Mouse (Mus musculus): Measurements from ENCODE around the gene Fadd. TPM values are rescaled to one million over a fixed set of nuclear protein-coding genes. Genes with fewer than 3 reads are reported as not detected.

The Fadd gene
- total RNA-seq (2023), result 6.0 TPM

GRCm38 (mm10) chr7:144582284-144582980, at the start of gene Fadd:
Gene Fadd, minus strand, starts transcription at chr7:144582463.

GRCm38 (mm10) chr7:144553237-144554122, 28.8 kb downstream of the Fadd start, which contains the start of gene Ppfia1:
Gene Ppfia1, minus strand, starts transcription at chr7:144553729.

Other genes starting within 250 kb of the Fadd start
- gene Cttn, start 111.5 kb downstream of the Fadd start, total RNA-seq (2023), result 3.7 TPM
- 101 TPM for gene Ppfia1, start 28.7 kb downstream of the Fadd start, total RNA-seq (2023)
- gene Ano1, start 169.5 kb upstream of the Fadd start, total RNA-seq (2023), result 1.7 TPM

Measured in CD4-positive naive resting alpha-beta T cell, adult 57 days (primary cell).